Mouse (Mus musculus): ENCODE data around the gene Foxa3.

The Foxa3 gene

DNA sequence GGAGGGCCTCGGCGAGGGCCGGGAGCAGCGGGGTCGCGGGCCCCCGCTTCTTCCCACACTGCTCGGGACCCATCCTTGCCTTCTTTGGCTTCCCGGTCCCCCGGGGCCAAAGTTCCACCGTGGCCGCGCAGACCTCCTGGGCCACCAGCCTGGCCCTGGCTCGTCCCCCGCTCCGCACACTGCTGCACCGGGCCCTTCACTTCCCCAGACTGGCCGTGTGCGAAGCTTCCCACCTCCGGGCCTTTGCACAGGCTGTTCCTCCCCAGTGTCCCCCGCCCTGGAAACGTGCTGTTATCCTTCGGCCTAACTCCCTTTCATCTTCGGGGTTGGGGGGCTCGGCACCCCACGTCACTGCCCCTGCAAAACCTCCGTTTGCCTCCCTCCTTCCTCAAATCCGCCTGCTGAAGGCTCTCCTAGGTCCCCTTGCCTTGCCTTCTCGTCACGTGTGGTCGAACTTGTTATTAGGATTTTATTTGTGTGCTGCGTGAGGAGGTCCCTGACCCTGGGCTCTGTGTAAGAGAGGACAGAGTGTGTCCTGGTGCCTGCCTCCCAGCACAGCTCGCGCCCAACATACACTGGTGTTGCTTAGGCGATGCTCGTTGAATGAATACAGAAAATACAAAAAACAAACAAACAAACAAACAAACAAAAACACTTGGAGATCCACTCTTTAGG is 1.4 kb upstream of the Foxa3 start:
- DNase-seq (ENCODE audit: low spot score) = no peak

DNA sequence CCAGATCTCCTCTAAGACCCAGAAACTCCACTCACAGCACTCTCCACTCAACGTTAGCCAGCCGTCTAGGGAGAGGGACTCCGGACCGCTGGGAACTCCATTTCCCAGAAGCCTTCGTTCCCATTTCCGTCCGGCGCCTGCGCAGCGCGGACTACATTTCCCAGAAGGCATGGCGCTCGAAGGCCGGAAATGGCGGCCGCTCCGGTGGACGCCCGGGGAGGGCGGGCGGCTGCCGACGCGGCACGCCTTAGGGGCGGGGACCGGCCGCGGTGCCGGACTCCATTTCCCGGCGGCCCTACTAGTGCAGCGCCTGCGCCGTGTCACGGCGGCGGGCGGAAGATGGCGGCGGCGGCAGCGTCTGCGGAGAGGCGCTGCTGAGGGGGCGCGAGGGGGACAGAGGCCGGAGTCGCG is 763 bp upstream of the Foxa3 start, which contains the start of gene Sympk:
Sympk (plus strand) TSS at position 282 of the 411 bp plus-strand sequence.
- peak; percentile 92 for DNase-seq (ENCODE audit: low spot score)

DNA sequence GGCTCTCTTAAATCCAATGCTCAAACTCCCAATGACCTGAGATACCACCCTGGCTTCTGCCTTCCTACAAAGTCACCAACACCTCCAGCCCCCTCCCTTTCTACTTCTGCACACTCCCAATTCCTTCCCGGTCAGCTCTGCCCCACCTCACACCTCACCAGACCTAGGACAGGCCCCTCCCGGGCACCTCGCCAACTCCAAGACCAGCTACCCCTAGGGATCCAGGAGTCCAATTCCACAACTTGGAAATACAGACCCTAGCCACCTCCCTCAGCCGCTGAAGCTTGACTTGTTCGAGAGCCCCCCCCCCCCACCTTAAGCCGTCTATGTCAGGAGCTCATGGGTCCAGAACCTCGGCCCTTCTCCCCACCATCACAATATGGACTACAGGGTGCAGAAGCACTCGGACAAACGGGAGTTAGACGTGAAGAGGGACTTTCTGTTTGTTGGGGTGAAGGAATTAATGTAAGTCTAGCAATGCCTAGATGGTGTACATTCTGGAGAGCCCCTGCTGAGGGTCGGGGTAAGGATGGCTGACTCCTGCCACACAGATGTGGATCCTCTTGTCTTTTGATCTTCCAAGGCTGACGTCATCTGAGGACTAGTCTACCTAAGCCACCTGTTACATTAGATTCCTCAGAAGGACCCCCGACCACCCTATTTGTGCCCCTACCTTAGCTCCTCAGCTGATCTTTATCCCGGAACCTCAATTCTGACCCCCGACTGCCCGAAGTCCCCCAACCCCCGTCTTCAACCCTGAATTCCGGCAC is 964 bp downstream of the Foxa3 start:
- DNase-seq (ENCODE audit: low spot score) = no peak

DNA sequence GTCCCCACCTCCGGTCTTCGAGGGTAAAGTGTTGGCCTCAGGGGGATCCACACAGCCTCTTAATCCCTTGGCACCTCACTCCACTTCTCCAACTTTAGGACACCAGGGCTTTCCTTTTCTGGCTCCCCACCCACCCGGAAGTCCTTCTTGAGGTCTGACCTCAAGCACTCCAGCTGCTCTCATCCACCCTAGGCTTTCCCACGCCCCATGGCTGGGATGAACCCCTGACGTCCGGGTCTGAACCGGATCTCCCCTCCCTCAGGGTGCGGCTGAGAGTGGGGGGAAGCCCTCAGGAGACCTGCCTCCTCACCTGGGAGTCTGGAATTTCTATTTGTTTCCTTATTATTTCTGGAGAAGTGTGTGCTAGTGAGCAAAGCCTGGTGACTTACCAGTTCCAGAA is 2.3 kb downstream of the Foxa3 start:
- DNase-seq (ENCODE audit: low spot score) = no peak

DNA sequence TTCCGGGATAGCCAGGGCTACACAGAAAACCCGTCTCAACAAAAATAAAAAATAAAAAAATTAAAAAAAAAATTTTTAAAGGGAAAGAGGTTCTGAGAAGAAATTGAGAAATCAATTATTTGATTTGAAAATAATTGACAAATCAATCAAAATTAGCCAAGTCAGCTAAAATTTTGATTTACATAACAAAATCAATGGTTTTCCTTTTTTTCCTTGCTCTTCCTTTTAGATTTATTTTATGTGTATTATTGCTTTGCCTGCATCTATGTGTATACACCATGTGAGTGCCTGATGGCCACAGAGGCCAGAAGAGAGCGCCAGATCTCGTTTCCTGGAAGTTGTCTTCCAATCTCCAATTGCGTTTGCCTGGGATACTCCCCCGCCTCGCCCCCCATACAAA is 5.4 kb downstream of the Foxa3 start:
- no peak for DNase-seq (ENCODE audit: low spot score)

DNA sequence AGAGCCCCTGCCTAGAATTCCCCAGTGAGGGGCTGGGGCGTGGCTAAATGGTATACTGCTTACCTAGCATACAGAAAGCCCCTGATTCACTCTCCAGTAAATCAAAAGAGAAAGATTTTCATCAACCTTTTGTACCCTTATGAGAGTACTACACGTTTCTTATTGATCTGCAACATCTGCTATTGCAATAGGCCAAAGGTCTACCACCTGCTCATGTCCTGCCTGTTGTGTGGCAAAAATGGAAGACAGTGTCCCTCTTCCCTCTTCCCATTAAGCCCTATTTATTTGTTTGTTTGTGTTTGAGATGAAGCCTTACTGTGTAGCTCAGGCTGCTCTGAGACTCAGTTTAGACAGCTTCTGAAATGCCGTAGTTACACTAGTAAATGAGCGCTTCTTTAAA is 7.3 kb downstream of the Foxa3 start:
- no peak for DNase-seq (ENCODE audit: low spot score)

DNA sequence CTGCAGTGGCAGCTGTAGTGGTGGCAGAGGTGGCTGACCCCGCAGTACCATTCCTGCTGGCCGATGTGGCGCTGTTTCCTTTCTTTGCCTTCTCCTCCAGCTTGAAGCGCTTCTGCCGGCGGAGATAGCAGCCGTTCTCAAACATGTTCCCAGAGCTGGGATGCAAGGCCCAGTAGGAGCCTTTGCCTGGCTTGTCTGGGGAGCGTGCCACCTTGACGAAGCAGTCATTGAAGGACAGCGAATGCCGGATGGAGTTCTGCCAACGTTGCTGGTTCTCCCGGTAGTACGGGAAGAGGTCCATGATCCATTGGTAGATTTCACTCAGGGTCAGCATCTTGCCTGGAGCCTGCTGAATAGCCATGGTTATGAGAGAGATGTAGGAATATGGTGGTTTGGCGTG is 8.9 kb downstream of the Foxa3 start:
- no peak for DNase-seq (ENCODE audit: low spot score)

DNA sequence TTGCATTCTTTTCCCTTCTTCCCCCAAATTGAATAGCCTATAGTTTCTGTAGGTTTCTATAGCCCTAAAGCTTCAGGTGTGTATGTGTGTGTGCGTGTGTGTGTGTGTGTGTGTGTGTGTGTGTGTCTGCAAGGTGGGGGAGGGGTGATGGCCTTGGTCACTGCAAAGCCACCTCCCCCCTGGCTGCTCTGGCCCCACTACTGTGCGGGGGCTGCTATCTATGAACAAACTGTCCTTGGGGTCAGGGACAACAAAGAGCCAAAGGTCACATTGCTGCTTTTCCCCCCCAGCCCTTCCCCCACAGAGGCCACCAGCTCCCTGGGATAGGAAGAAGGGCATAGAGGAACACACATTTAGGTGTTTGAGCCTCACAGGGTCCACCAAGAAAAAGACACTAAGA is 10.5 kb downstream of the Foxa3 start:
- DNase-seq (ENCODE audit: low spot score) = no peak

DNA sequence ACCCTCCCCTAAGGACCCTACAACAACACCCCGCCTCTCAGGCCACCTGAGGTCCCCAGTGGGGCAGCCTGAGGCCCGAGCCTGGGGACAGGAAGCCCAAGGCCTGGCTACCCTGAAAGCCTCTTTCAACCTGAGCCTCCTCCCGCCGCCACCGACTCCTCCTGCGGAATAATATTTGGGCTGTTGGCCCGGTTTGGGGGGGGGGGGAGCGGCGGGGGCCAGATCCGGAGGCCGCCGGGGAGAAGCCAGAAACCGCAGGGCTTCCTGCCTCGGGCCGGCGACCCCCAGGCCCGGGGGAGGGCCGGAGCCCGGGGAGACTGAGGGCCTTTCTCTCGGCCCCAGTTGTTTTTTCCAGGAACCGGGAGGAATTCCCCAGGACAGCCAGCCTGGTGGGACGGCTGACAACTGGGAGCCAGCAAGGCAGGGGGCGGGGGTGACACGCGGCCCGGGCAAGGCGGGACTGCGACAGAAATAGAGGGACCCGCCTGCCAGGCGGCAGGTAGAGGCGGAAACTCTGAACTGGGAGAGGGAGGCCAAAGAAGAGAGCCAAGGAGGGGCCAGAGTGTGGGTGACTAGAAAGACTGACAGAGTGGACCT is 11.2 kb downstream of the Foxa3 start:
- no peak for DNase-seq (ENCODE audit: low spot score)

DNA sequence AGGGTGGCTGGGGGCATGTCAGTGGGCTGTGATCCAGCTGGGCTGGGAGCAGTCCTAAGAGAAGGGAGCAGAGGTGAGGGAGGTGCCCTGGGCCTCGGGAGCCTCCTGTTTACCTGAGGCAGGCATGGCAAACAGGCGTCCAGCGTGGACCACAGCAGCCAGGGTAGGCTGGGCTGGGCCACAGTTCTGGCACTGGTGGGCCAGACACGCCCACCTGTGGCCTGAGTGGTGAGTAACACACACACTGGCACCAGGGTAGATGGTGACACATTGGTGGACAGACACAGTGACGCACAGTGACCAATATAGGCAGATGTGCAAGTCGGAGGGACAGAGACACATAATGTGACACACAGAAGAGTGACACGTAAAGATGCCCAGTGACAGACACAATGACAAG is 12.8 kb downstream of the Foxa3 start:
- no peak for DNase-seq (ENCODE audit: low spot score)

DNA sequence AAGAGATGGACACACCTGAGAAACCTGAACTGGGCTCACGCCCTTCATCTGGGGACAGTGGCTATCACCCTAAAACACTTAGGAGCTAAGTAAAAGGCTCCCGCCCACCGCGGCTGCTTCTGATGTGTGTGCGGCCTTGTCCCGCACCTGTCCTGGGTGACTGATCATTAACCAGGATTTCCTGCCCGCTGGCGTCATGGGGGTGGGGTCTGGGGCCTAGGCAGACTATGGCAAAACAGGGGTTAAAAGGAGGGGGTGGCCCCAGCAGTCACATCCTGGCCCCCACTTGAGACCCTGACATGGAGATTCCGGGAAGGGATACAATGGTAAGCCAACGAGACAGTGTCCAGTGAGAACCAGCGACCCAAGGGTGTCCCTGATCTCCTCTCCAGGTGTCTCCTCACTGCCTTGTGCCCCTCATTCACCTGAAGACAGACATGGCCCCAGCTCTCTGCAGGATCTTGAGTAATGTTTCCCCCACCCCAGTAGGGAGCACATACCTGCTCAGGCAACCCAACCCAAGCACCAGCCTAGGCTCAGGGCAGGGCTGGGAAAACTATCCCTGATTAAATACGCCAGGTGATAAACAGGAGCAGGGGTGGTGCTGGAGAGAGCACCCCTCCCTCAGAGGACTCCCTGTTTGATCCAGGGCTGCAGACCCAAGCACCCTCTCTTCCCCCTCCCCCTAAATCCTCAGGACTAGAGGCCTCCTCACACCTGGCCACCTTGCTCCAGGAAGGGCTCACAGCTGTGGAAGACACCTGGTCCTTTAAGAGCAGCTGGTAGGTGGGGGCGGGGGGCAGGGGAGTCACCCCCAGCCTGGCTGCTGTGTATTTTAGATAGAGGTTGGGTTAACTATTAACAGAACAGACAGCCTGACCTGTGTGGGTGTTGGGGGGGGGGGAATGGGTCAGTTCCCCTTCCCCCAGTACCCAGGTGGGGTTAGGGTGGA is 16.0 kb downstream of the Foxa3 start:
- DNase-seq (ENCODE audit: low spot score) = no peak

DNA sequence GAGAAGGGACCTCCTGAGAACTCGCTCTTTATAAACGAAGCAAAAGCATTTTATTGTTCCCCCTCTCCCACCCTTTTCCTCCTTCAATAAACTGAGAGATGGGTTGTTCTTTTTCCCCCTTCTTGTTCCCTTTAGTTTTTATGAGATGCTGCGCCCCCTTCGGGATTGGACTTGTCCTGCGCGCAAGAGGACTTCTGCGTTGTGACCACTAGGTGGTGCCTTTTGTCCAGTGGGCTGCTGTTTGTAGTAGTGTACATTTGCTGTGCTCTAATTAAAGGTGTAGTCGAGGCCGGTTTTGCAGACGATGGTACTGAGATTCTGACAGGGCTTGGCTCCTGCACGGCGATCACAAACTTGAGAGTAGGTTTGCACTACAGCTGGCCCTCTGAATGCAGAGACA is 16.9 kb downstream of the Foxa3 start:
- peak; percentile 79 for DNase-seq (ENCODE audit: low spot score)

DNA sequence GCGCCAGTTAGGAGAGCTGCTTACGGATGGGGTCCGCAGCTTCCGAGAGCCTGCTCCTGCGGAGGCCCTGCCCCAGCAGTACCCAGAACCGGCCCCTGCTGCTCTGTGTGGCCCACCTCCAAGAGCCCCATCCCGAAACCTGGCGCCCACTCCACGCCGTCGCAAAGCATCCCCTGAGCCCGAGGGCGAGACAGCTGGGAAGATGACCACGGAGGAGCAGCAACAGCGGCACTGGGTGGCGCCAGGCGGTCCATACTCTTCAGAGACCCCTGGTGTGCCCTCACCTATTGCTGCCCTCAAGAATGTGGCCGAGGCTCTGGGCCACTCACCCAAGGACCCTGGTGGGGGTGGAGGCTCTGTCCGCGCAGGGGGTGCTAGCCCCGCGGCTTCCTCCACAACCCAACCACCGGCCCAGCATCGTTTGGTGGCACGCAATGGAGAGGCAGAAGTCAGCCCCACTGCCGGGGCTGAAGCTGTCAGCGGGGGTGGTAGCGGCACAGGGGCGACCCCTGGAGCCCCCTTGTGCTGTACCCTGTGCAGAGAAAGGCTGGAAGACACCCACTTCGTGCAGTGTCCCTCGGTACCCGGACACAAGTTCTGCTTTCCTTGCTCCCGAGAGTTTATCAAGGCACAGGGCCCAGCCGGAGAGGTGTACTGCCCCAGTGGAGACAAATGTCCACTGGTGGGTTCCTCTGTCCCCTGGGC is 17.8 kb downstream of the Foxa3 start:
- DNase-seq (ENCODE audit: low spot score) = no peak

DNA sequence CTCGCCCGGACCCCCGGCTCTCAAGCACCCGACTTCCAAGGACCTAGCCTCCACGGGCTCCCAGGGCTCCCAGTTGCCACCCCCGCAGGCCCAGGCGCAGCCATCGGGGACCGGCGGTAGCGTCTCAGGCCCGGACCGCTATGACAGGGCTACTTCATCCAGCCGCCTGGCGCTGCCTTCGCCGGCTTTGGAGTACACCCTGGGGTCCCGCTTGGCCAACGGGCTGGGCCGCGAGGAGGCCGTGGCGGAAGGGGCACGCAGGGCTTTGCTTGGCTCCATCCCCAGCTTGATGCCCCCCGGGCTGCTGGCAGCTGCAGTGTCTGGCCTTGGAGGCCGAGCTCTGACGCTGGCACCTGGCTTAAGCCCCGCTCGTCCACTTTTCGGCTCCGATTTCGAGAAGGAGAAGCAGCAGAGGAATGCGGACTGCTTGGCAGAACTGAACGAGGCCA is 18.7 kb downstream of the Foxa3 start:
- no peak for DNase-seq (ENCODE audit: low spot score)

DNA sequence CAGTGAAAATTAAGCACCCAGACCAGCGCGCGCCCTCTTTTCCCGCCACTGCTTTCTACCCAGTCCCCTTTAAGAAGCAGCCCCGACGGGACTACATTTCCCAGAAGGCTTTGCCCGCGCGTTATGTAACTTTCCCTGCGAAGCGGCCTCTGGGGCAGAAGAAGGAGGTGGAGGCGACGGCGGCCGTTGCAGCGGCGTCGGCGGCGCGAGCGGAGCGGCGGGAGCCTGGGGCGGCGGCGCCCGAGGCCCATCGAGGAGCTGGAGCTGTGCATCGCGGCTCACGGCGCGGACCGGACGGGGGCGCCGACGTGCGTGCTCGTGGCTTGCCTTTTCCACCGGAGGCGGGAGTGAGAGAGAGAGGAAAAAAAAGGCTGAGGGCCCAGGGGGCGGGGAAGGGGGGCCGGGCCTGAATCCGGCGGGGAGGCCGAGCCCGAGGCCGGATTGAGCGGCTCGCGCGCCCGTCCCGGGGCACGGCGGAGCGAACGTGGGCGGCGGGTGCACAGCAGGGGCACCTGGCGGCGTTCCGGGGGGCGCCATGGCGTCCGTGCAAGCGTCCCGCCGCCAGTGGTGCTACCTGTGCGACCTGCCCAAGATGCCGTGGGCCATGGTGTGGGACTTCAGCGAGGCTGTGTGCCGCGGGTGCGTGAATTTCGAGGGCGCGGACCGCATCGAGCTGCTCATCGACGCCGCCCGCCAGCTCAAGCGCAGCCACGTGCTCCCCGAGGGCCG is 19.3 kb downstream of the Foxa3 start, which contains the start of gene Irf2bp1:
Irf2bp1 (plus strand) TSS at position 143 of the 729 bp plus-strand sequence.
- peak; percentile 90 for DNase-seq (ENCODE audit: low spot score)

DNA sequence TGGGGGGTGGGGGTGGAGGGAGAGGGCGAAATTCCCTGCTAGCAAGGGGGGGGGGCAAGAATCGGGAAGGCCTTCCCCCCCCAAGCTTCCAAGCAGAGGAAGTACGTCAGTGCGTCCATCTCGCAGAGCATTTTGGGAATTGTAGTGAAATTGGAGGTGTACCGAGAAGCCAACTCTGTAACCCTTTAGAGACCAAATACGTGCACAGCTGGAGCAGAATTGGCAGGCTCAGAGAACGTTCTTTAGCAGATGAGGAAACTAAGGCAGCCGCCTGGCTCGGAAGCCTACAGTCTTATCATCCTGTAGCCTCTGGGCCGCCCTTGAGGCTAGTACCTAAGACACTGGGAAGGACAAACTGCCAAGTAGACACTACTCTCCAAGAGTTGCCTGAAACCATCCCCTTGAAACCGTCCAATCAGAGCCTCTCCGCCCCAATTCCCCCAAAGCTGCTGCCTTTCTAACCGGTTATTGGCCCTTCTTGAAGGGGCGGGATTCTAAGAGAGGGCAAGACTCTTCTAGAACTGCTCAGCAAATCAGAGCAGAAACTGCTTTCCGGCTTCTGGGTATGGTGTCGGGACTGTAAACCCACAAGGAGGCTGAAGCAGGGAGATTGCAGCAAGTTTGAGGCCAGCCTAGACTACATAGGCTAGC is 20.4 kb downstream of the Foxa3 start:
- DNase-seq (ENCODE audit: low spot score) = peak; percentile 91

DNA sequence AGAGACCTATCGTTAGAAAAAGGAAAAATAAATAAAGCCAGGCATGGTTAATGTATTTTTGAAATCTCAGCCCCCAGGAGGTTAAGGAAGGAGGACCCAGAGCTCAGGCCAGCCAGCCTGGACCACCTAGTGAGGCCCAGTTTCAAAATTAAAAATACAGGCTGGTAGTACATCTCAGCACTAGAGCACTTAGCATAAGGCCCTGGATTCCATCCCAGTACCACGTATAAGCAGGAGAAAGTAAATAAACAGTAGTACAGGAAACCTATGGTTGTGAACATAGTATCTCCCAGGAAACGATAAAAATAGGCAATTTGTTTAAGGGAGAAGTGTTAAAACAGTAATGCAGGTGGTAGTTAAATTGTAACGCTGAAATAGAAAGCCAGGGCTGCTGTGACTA is 21.2 kb downstream of the Foxa3 start:
- DNase-seq (ENCODE audit: low spot score) = no peak

DNA sequence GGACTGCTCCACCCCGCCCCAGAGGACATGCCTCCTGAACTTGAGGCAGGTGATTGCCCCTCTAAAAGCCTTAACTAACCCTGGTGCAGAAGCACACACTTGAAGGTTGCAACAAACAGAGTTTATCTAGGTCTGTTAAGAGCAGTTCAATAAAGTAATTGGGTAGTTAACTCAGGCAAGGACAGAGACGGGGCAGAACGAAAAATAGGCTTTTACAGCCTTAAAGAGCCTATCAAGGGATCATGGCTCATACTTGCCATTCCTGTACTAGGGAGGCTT is 21.6 kb downstream of the Foxa3 start:
- DNase-seq (ENCODE audit: low spot score) = no peak

DNA sequence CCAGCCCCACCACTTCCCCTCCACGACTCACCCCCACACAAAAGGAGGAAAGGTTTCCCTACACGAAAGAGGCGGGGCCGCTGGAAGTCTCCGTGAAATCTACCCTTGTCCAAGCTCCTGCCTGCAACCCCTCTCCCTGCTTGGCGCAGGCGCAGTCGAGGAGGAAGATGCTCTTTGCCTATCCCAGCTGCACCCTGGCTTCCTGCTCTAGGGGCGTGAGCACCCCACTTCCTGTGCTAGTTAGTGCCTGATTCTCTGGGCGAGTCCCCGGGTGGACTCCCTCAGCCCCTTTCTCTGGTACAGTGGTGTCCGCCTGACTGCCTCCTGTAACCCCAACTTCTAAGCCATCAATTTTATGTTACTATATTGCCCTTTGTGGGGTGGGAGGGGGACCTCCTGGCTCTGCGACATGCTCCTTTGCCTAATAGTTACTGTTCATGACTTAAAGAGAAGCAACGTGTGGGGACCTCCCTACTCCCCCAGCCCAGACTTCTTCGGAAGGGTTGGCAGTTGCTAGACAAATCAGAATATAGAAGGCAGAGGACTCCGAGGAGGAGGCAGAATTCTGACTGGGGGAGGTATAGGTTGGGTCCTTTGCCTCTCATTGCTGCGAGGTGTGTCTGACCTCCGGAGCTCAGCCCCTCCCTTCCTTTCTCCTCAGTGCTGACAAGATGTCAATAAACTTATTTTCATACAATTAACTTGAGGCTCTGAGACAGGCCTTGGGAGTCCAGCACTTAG is 22.1 kb downstream of the Foxa3 start:
- DNase-seq (ENCODE audit: low spot score) = no peak

DNA sequence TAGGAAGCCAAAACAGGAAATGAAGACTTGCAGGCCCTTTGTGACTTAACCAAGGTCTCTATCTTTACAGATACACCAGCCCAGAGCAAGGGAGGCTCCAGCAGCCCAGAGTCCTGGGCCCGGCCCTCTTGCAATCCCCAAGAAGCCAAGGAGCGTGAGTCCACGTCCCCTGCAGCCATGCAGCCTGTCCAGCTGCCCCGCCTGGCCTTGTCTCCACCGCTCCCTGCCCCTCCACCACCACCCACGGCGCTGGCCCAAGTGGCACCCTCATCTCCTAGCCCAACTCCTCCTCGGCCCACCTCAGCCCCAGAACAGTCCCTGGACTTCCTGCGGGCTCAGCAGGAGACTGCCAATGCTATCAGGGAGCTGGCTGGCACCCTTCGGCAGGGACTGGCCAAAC is 22.9 kb downstream of the Foxa3 start:
- no peak for DNase-seq (ENCODE audit: low spot score)

All from adipocyte (in vitro differentiated cells).